Mouse (Mus musculus) kidney, adult 2 months (tissue): ENCODE results near the gene Fam57b.

Experiments
- CTCF ChIP-seq: fragments of 200-500 bp; conservative IDR thresholded peaks from 2 replicates; pipeline ENCODE4 v1.5.1; 2011; ENCODE audit warnings: low read depth, mild to moderate bottlenecking, control low read depth, low read length, moderate library complexity, mixed read lengths; ENCODE audit not compliant: insufficient read depth, insufficient read length
- POLR2A ChIP-seq: fragments of 200-500 bp; IDR thresholded peaks from one replicate; pipeline ENCODE4 v1.6.1; 2011; ENCODE audit warnings: low read depth, low read length, control low read depth

DNA sequence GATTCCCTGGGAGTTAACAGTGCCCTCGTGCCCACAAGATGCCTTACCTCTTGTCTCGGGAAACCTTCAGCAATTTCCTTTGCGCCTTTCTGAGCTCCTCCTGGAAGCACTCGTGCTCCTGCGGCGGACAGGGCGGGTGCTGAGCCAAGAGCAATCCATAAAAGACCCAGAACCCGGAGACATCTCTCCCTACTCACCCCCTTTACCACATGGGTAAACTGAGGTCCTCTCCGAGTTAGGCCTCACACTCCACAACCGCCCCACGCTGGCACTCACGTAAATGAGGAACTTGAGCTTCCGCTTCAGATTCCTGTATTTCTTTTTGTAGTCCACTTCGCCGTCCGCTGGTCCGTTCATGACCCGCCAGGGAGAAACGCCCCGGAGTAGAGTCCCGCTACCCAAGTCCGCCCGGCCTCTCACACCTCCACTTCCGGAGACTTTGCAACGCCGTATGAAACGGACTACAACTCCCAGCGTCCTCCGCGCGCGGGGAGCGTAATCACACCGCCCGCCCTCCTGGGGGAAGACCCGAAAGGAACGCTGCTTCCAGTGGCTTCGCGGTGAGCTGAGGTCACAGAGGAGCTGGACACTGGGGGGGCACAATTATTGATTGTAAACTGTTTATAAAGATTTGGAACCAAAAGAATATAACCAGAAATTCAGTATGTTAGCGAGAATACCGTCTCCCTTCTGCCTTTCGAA is 64.1 kb downstream of the Fam57b start, which contains the start of gene Hirip3:
- TF ChIP-seq POLR2A (peak; percentile 71), CTCF (no peak)
